Mouse (Mus musculus): ENCODE data around the gene Gstt1. TPM values are rescaled to one million over a fixed set of nuclear protein-coding genes. Genes with fewer than 3 reads are reported as not detected.

Gene Gstt1
- polyA plus RNA-seq, 1 experiment, result 0.76 TPM

DNA sequence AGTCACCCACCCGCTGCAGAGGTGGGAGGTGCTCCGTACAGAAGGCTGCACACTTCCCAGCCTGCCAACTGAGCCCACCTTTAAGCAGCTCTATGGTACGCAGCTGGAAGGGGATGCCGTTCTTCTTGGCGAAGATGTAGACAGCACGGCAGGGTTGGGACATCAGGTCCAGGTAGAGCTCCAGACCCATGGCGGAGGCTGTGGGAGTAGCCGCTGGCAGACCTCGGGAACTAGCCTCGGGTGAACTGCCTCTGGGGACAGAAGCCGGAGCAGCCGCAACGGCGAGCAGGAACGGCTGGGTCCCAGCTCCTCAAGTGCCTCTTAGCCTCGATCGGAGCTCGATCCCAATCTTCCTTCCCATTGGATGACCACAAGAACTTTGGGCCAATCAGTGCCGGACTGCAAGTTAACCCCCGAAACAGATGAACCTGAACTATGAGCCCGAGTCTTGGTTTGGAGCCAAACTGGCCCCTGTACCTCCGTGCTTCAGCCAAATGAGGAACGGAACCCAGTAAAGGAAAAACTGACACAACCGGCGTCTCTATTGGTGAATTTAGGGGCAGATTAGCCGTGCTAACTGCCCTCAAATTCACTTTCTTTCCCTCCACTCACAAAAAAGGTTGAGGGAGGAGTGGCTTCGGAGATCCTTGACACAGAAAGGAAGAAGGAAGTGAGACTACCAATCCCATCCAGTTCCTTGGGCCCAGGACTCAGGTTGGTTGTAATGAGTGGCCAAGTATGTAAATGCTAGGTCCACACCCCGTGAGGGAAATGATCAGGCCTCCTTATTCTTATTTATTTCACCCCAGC lies 17.4 kb downstream of the Gstt1 start, which contains the start of the genes Gm20441 and Gstt3:
Gm20441 (minus strand) TSS at position 186 of the 810 bp plus-strand sequence.
Gstt3 (minus strand) TSS at position 646 of the 810 bp plus-strand sequence.
- H3K79me2 ChIP-seq (ENCODE audit: control insufficient read depth, insufficient read depth), result no peaks in the 10 kb centered on the region
- H3ac ChIP-seq (ENCODE audit: control insufficient read depth, insufficient read length, low read depth), result peak within 1 kb of the TSS; percentile 12
- H3K27me3 ChIP-seq (ENCODE audit: control insufficient read depth, insufficient read depth, insufficient read length), result peaks cover 27% of the 10 kb centered on the region
- H3K4me3 ChIP-seq (ENCODE audit: insufficient read depth, poor library complexity, severe bottlenecking), result no peak within 1 kb of the TSS
- no peaks in the 10 kb centered on the region for H3K79me3 ChIP-seq (ENCODE audit: low read depth)
- no peak for TF ChIP-seq USF1 (IDR thresholded peaks at IDR 0.05; ENCODE audit: low read depth)
- TF ChIP-seq CEBPB (IDR thresholded peaks at IDR 0.05; ENCODE audit: low read depth), result no peak
- TF ChIP-seq CTCF (IDR thresholded peaks at IDR 0.05; ENCODE audit: control insufficient read depth, insufficient read depth, insufficient read length), result no peak
- no peak for TF ChIP-seq MYOD1 (IDR thresholded peaks at IDR 0.05; ENCODE audit: control insufficient read depth, insufficient read length, low read depth)
- TF ChIP-seq MAX (IDR thresholded peaks at IDR 0.05), result no peak
- no peak for TF ChIP-seq FOSL1 (IDR thresholded peaks at IDR 0.05; ENCODE audit: insufficient read depth, low read length, poor library complexity, severe bottlenecking)
- TF ChIP-seq MYOG (IDR thresholded peaks at IDR 0.05; ENCODE audit: control insufficient read depth, extremely low read depth, insufficient read length), result no peak
- H3K36me3 ChIP-seq (ENCODE audit: control insufficient read depth, insufficient read depth), result no peaks in the 10 kb centered on the region

- Histone ChIP-seq H3K36me3 (ENCODE audit: control insufficient read depth, insufficient read depth) (no peaks in the 10 kb centered on the region), H3K4me3 (ENCODE audit: insufficient read depth, poor library complexity, severe bottlenecking) (no peak overlapping the region), H3K79me2 (ENCODE audit: control insufficient read depth, insufficient read depth) (no peaks in the 10 kb centered on the region), H3ac (ENCODE audit: control insufficient read depth, insufficient read length, low read depth) (no peak overlapping the region), H3K79me3 (ENCODE audit: low read depth) (no peaks in the 10 kb centered on the region), H3K27me3 (ENCODE audit: control insufficient read depth, insufficient read depth, insufficient read length) (peaks cover 33% of the 10 kb centered on the region)
- TF ChIP-seq FOSL1 (IDR thresholded peaks at IDR 0.05; ENCODE audit: insufficient read depth, low read length, poor library complexity, severe bottlenecking) (no peak), MAX (IDR thresholded peaks at IDR 0.05) (no peak), CEBPB (IDR thresholded peaks at IDR 0.05; ENCODE audit: low read depth) (no peak), MYOD1 (IDR thresholded peaks at IDR 0.05; ENCODE audit: control insufficient read depth, insufficient read length, low read depth) (no peak), CTCF (IDR thresholded peaks at IDR 0.05; ENCODE audit: control insufficient read depth, insufficient read depth, insufficient read length) (no peak), USF1 (IDR thresholded peaks at IDR 0.05; ENCODE audit: low read depth) (no peak), MYOG (IDR thresholded peaks at IDR 0.05; ENCODE audit: control insufficient read depth, extremely low read depth, insufficient read length) (no peak)
Observed at GRCm38 (mm10) chr10:75779206-75780174, 18.9 kb downstream of the Gstt1 start.

- H3ac ChIP-seq (ENCODE audit: control insufficient read depth, insufficient read length, low read depth), result no peak overlapping the region
- H3K79me2 ChIP-seq (ENCODE audit: control insufficient read depth, insufficient read depth), result no peaks in the 10 kb centered on the region
- no peak overlapping the region for H3K4me3 ChIP-seq (ENCODE audit: insufficient read depth, poor library complexity, severe bottlenecking)
- no peak for TF ChIP-seq MAX (IDR thresholded peaks at IDR 0.05)
- TF ChIP-seq MYOD1 (IDR thresholded peaks at IDR 0.05; ENCODE audit: control insufficient read depth, insufficient read length, low read depth), result no peak
- TF ChIP-seq MYOG (IDR thresholded peaks at IDR 0.05; ENCODE audit: control insufficient read depth, extremely low read depth, insufficient read length), result no peak
- no peak for TF ChIP-seq CTCF (IDR thresholded peaks at IDR 0.05; ENCODE audit: control insufficient read depth, insufficient read depth, insufficient read length)
- no peak for TF ChIP-seq FOSL1 (IDR thresholded peaks at IDR 0.05; ENCODE audit: insufficient read depth, low read length, poor library complexity, severe bottlenecking)
- no peak for TF ChIP-seq CEBPB (IDR thresholded peaks at IDR 0.05; ENCODE audit: low read depth)
- TF ChIP-seq USF1 (IDR thresholded peaks at IDR 0.05; ENCODE audit: low read depth), result no peak
- no peaks in the 10 kb centered on the region for H3K79me3 ChIP-seq (ENCODE audit: low read depth)
- peaks cover 30% of the 10 kb centered on the region for H3K27me3 ChIP-seq (ENCODE audit: control insufficient read depth, insufficient read depth, insufficient read length)
- no peaks in the 10 kb centered on the region for H3K36me3 ChIP-seq (ENCODE audit: control insufficient read depth, insufficient read depth)
Observed at GRCm38 (mm10) chr10:75777885-75778284, 20.5 kb downstream of the Gstt1 start.

- no peaks in the 10 kb centered on the region for H3K79me2 ChIP-seq (ENCODE audit: control insufficient read depth, insufficient read depth)
- H3ac ChIP-seq (ENCODE audit: control insufficient read depth, insufficient read length, low read depth), result no peak overlapping the region
- H3K79me3 ChIP-seq (ENCODE audit: low read depth), result no peaks in the 10 kb centered on the region
- no peak overlapping the region for H3K4me3 ChIP-seq (ENCODE audit: insufficient read depth, poor library complexity, severe bottlenecking)
- H3K27me3 ChIP-seq (ENCODE audit: control insufficient read depth, insufficient read depth, insufficient read length), result peaks cover 27% of the 10 kb centered on the region
- no peaks in the 10 kb centered on the region for H3K36me3 ChIP-seq (ENCODE audit: control insufficient read depth, insufficient read depth)
- TF ChIP-seq MAX (IDR thresholded peaks at IDR 0.05) (no peak), MYOD1 (IDR thresholded peaks at IDR 0.05; ENCODE audit: control insufficient read depth, insufficient read length, low read depth) (no peak), USF1 (IDR thresholded peaks at IDR 0.05; ENCODE audit: low read depth) (no peak), FOSL1 (IDR thresholded peaks at IDR 0.05; ENCODE audit: insufficient read depth, low read length, poor library complexity, severe bottlenecking) (no peak), MYOG (IDR thresholded peaks at IDR 0.05; ENCODE audit: control insufficient read depth, extremely low read depth, insufficient read length) (no peak), CTCF (IDR thresholded peaks at IDR 0.05; ENCODE audit: control insufficient read depth, insufficient read depth, insufficient read length) (no peak), CEBPB (IDR thresholded peaks at IDR 0.05; ENCODE audit: low read depth) (no peak)
Observed at GRCm38 (mm10) chr10:75776562-75776961, 21.8 kb downstream of the Gstt1 start.

DNA sequence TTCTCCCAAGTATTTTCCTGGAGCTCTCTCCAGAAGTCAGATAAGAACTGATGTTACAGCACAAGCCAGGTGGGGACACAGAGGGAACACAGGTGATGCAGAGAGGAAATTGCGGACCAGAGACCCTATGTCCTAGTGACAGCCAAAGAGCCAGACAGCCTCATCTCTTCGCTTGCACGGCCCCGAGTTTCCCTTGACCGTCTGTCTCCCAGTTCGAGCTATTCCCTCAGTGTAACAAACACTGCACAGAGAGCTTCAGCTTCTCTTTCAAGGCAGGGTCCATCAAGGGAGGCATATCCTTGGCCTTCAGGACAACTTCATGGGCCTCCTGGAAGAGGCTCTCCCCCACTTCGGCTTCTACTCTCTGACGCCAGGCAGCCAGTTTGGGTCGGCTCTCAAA lies 23.8 kb downstream of the Gstt1 start:
- Histone ChIP-seq H3K27me3 (ENCODE audit: control insufficient read depth, insufficient read depth, insufficient read length) (peaks cover 11% of the 10 kb centered on the region), H3K4me3 (ENCODE audit: insufficient read depth, poor library complexity, severe bottlenecking) (no peak overlapping the region), H3K36me3 (ENCODE audit: control insufficient read depth, insufficient read depth) (no peaks in the 10 kb centered on the region), H3ac (ENCODE audit: control insufficient read depth, insufficient read length, low read depth) (no peak overlapping the region), H3K79me3 (ENCODE audit: low read depth) (no peaks in the 10 kb centered on the region), H3K79me2 (ENCODE audit: control insufficient read depth, insufficient read depth) (no peaks in the 10 kb centered on the region)
- no peak for TF ChIP-seq FOSL1 (IDR thresholded peaks at IDR 0.05; ENCODE audit: insufficient read depth, low read length, poor library complexity, severe bottlenecking)
- TF ChIP-seq MYOD1 (IDR thresholded peaks at IDR 0.05; ENCODE audit: control insufficient read depth, insufficient read length, low read depth), result no peak
- TF ChIP-seq MYOG (IDR thresholded peaks at IDR 0.05; ENCODE audit: control insufficient read depth, extremely low read depth, insufficient read length), result no peak
- TF ChIP-seq USF1 (IDR thresholded peaks at IDR 0.05; ENCODE audit: low read depth), result no peak
- TF ChIP-seq CTCF (IDR thresholded peaks at IDR 0.05; ENCODE audit: control insufficient read depth, insufficient read depth, insufficient read length), result no peak
- TF ChIP-seq CEBPB (IDR thresholded peaks at IDR 0.05; ENCODE audit: low read depth), result no peak
- TF ChIP-seq MAX (IDR thresholded peaks at IDR 0.05), result no peak
